Mouse (Mus musculus) granulocyte monocyte progenitor cell, adult 5-6 weeks (primary cell): Measurements from ENCODE around the gene Os9. TPM values are rescaled to one million over a fixed set of nuclear protein-coding genes. Genes with fewer than 3 reads are reported as not detected.
A peak's percentile ranks its signal among the peaks of the same experiment; 100 is the strongest.

Experiments
- ATAC-seq: replicated peaks from 2 replicates; pipeline ENCODE4 v1.8.0; 2016; ENCODE audit warnings: mild to moderate bottlenecking, moderate TSS enrichment, inconsistent platforms; ENCODE audit not compliant: poor library complexity, severe bottlenecking
- total RNA-seq, 2 experiments: library from RNA; stranded (forward) in 1 of 2; stranded (reverse) in 1 of 2; fragments of 200-712, 200-1000 nt in 1 of 2; fragments of >200 nt in 1 of 2; fragmentation: Nextera tagmentation in 1 of 2; gene quantifications; 2 replicates each; pipeline ENCODE4 v1.2.3; 2014 to 2017

Gene Os9
- total RNA-seq, 2 experiments from 2014 or later, result 73.3 to 218 TPM

GRCm38 (mm10) chr10:127120301-127121065 is 448 bp downstream of the Os9 start:
- peak; percentile 26 for ATAC-seq

DNA sequence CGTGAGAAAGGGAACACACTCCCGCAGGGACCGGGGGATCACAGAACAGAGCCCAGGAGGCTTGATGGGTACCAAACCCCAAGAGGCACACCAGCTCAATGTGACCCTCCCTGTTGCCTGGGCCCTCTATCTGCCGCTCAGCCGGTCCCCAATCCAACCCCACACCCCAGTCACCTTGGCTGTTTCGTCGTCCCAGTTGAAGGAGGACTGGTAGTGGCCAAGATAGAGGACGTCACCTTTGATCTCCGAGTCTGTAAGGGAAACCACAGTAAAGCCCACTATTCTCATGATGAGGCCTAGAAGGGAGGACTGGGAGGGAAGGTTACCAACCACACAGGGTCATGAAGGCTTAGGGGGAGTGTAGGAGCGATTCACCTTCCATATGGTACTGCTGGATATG is 1.7 kb downstream of the Os9 start:
- ATAC-seq, result no peak

GRCm38 (mm10) chr10:127118470-127118869 is 2.5 kb downstream of the Os9 start:
- ATAC-seq, result no peak

GRCm38 (mm10) chr10:127115068-127115467 is 5.9 kb downstream of the Os9 start:
- no peak for ATAC-seq

DNA sequence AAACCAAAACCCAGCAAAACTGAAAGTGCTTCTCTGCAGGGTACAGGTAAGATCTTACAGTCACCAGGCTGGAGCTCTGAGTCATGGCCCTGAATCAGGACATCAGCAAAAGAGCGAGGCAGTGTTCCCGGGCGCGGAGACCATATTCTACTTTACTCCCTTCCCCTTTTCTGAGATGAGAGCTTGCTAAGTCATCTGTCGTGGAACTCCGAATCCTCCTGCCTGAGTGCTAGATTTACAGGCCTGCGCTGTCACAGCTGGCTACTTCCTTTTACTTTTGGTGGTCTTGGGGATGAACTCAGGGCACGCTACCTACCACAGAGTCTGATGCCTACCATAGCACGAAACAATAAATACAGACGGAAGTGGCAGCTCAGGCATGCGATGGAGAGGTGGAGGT is 6.5 kb downstream of the Os9 start:
- ATAC-seq, result peak; percentile 76

GRCm38 (mm10) chr10:127111001-127111887 is 9.7 kb downstream of the Os9 start:
- peak; percentile 61 for ATAC-seq

DNA sequence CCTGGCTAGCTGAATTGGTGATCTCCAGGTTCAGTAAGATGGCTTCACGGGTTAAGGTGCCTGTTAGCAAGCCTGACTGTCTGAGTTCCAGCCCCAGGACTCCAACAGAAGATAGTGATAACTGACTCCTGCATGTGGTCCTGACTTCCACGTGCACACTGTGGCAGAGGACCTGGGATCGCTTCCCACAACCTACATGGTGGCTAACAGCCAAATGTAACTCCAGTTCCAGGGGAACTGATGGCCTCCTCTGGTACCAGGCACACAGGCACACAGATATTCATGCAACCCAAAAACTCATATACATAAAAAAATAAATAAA is 12.7 kb downstream of the Os9 start:
- no peak for ATAC-seq

DNA sequence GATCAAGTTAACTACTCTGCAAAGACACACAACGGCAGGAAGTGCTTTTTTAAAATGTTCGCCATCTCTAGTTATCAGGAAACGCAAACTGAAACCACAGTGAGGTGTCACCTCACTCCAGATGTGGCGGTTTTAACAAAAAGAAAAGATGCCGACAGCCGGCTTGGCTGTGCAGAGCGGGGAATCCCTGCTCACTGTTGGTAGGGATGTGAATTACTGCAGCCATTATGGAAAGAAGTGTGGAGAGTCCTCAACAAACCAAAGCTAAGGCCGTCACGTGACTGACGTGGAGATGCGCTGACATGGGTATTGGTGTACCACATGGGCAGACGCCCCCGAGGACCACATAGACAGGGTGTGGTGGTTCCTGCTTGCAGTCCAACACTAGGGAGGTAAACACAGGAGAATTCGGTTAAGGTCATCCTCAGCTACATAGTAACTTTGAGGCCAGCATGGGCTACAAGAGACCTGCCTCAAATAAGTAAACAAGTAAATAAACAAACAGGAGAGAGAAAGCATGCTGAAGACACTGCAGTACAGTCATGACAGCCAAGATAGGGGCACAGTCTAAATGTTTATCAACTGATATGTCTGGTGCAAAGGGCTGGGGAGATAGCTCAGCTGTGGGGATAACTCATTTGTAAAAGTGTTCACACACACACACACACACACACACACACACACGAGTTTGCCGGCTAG is 13.2 kb downstream of the Os9 start:
- ATAC-seq, result no peak

DNA sequence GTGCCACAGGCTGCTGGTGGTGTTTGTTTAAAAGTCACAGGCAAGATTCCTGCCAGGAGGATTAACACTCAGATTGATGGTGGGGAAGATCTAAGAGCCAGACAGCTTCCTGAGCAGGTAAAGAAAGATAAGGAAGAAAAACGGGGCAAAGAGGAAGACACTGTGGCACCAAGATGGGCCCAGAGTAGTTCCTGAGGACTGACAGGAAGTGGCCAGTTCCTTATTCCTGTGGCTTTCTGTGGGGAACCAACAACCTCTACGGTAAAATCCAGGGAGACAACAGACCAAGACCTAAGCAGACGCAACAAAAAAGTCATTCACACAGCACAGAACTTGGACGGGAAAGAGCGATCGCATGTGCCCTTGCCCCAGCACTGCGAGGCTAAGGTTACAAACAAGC is 17.3 kb downstream of the Os9 start:
- ATAC-seq, result peak; percentile 81

DNA sequence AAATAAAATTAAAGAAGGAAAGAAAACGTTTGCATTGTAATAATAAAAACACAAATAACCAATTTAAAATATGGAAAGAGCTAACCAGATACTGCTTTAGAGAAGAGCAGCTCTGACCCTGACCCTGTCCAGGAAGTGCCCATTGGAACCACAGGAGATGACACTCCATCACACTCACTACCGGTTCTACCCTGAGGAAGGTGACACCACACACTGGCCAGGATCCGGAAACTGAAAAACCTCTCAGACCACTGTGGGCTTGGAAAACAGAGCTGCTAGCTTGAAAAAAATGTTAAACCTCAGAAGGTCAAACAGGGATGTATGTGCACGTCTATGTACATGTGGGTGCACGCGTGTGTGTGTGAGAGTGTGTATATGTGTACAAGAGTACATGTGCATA is 19.8 kb downstream of the Os9 start:
- ATAC-seq, result peak; percentile 58

DNA sequence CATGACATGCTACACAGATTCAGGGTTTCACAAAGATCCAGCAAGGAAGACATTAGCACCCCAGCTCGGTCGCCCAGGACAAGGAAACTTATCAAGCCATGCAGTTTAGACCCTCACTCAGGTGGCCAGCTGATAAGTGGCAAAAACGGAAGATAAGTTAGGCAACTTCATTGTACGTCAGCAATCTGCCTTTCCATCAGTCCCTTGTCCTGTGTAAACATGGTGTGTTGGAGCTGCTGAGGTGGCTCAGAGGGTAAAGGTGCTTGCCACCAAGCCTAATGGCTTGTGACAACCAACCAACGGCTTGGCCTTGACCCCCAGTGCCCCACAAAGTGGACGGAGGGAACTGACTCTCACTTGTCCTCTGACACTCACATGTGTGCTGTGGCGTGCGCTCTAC is 20.5 kb downstream of the Os9 start:
- ATAC-seq, result no peak; the same call in 1 of the 2 replicates

- ATAC-seq, result no peak
Measured at GRCm38 (mm10) chr10:127099868-127100267, 21.1 kb downstream of the Os9 start.

GRCm38 (mm10) chr10:127099191-127099590 is 21.7 kb downstream of the Os9 start:
- no peak for ATAC-seq

DNA sequence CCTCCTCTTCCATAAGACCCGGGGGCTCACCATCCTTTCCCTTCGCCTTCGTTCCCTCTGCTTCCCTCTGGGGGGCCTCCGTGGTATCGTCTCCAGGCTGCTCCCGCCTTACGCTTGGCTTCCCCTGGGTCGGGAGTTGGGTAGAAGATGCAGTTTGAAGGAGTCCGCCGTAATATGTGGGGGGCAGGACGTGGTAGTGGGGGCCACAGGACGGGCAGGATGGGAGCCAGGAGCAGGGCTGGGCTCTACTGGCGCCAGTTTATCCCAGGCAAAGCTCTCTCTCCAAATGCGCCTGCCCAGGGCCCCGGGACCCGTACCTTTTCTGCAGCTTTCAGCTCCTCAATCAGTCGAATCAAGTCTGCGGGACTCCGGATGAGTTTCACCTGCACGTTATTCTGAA is 22.4 kb downstream of the Os9 start:
- ATAC-seq, result no peak

- ATAC-seq, result no peak
Measured at GRCm38 (mm10) chr10:127094382-127094802, 26.5 kb downstream of the Os9 start.

DNA sequence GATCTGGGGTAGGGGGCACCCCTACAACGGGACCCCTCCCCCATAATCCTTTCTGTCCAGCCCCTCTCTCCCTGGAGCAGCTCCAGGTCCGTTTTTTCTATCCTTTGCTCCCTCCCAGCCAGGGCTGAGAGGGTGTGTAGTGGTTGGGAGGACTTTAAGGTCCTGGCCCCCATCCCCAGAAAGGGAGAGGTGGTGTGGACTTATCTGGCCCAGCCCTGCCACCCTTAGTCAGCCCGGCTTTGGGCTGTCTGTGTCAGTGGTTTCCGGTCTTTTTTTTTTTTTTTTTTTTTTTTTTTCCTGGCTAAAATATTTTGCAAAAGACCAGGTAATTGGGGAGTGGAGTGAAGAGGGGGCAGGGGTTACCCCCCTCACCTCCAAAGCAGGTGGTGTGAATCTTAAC is 28.2 kb downstream of the Os9 start:
- no peak for ATAC-seq

GRCm38 (mm10) chr10:127091507-127092396 is 29.2 kb downstream of the Os9 start:
- no peak for ATAC-seq

GRCm38 (mm10) chr10:127090560-127091411 is 30.1 kb downstream of the Os9 start:
- ATAC-seq, result no peak

DNA sequence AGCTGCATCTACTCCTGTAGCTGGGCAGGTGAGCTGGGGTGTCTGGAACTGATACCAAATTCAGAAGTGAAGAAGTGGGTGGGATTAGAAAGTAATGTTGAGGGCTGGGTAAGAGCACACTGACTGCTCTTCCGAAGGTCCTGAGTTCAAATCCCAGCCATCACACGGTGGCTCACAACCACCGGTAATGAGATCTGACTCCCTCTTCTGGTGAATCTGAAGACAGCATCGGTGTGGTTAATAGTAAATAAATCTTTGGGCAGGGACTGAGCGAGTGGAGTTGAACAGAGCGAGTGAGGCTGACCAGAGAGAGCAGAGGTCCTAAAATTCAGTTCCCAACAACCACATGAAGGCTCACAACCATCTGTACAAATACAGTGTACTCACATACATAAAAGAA is 35.3 kb downstream of the Os9 start:
- no peak for ATAC-seq
